Mouse (Mus musculus) forebrain, embryonic 16.5 days (tissue): Measurements from ENCODE around the gene Pnkd. TPM values are rescaled to one million over a fixed set of nuclear protein-coding genes. Genes with fewer than 3 reads are reported as not detected.
A peak's percentile ranks its signal among the peaks of the same experiment; 100 is the strongest.
"Not testable (repeated sequence)": the region's sequence is repeated elsewhere in the genome, so short reads cannot be mapped to it uniquely, and the experiment has no call there.

Experiments used
- ATAC-seq: fragments of 200-750 bp; cut with Nextera tagmentation; 2 replicates; pipeline ENCODE4 v1.8.0; 2017; ENCODE audit warnings: mild to moderate bottlenecking, moderate library complexity
- H3K27ac ChIP-seq: fragments of 300-500 bp; sonication (generic); 2 replicates; pipeline ENCODE4 v1.5.1; 2014; ENCODE audit warnings: low read length, control low read depth
- H3K27me3 ChIP-seq: fragments of 300-500 bp; sonication (generic); replicated peaks from 2 replicates; pipeline ENCODE4 v1.6.1; 2014; ENCODE audit warnings: low read length; ENCODE audit not compliant: control insufficient read depth, insufficient read depth
- H3K36me3 ChIP-seq: fragments of 300-500 bp; sonication (generic); 2 replicates; pipeline ENCODE4 v1.6.1; 2014; ENCODE audit not compliant: control insufficient read depth, insufficient read depth
- H3K4me1 ChIP-seq: fragments of 300-500 bp; sonication (generic); replicated peaks from 2 replicates; pipeline ENCODE4 v1.6.1; 2014; ENCODE audit warnings: low read length; ENCODE audit not compliant: control insufficient read depth, insufficient read depth
- H3K4me2 ChIP-seq: fragments of 300-500 bp; sonication (generic); 2 replicates; pipeline ENCODE4 v1.6.1; 2014; ENCODE audit warnings: mild to moderate bottlenecking, low read length, control low read depth
- H3K4me3 ChIP-seq: fragments of 300-500 bp; sonication (generic); replicated peaks from 2 replicates; pipeline ENCODE4 v1.5.1; 2014; ENCODE audit warnings: mild to moderate bottlenecking, low read length, control low read depth
- H3K9ac ChIP-seq: fragments of 300-500 bp; sonication (generic); replicated peaks from 2 replicates; pipeline ENCODE4 v1.6.1; 2014; ENCODE audit warnings: low read depth, low read length, control low read depth
- H3K9me3 ChIP-seq: fragments of 300-500 bp; sonication (generic); 2 replicates; pipeline ENCODE4 v1.6.1; 2016; ENCODE audit warnings: low read length; ENCODE audit not compliant: control insufficient read depth
- WGBS: fragments of 180-500 bp; shearing (Covaris S2); extraction: QIAGEN DNeasy Blood & Tissue Kit; methylation state at CpG from one replicate; pipeline ENCODE4 v1.1.7; 2014; 5-methylcytosine and 5-hydroxymethylcytosine counted together
- polyA plus RNA-seq: library from polyadenylated mRNA; unstranded; fragments of >200 nt; fragmentation: Nextera tagmentation; extraction: Ambion mirVana; gene quantifications from 2 replicates; pipeline ENCODE4 v1.2.1, GENCODE M21; 2015

The Pnkd gene
- polyA plus RNA-seq, 1 experiment from 2014 or later: 98.4 TPM

- WGBS: 80% methylated on average over 10 of the region's 10 CpGs
- no peaks in the 10 kb centered on the region for H3K9me3 ChIP-seq
- peaks cover 9% of the 10 kb centered on the region for H3K4me1 ChIP-seq
- no peaks in the 10 kb centered on the region for H3K36me3 ChIP-seq
- peaks cover 4% of the 10 kb centered on the region; the same call in 1 of the 2 replicates for H3K27me3 ChIP-seq
- no peak overlapping the region for H3K9ac ChIP-seq
- ATAC-seq: no peak
- H3K27ac ChIP-seq: no peak overlapping the region
- H3K4me2 ChIP-seq: no peak overlapping the region
- no peak overlapping the region for H3K4me3 ChIP-seq
Measured at GRCm38 (mm10) chr1:74308001-74308964, 23.6 kb downstream of the Pnkd start.

GRCm38 (mm10) chr1:74309767-74310166, 25.0 kb downstream of the Pnkd start:
- 59% methylated on average over 3 of the region's 3 CpGs for WGBS
- Histone ChIP-seq H3K36me3 (no peaks in the 10 kb centered on the region), H3K4me3 (no peak overlapping the region), H3K4me1 (no peaks in the 10 kb centered on the region), H3K4me2 (no peak overlapping the region), H3K9me3 (no peaks in the 10 kb centered on the region), H3K9ac (no peak overlapping the region), H3K27me3 (no peaks in the 10 kb centered on the region), H3K27ac (no peak overlapping the region)
- no peak for ATAC-seq

- no peak overlapping the region for H3K27ac ChIP-seq
- no peak overlapping the region for H3K9ac ChIP-seq
- ATAC-seq: peak; percentile 72
- no peaks in the 10 kb centered on the region for H3K36me3 ChIP-seq
- H3K4me1 ChIP-seq: no peaks in the 10 kb centered on the region
- H3K27me3 ChIP-seq: no peaks in the 10 kb centered on the region
- H3K4me2 ChIP-seq: no peak overlapping the region
- H3K9me3 ChIP-seq: no peaks in the 10 kb centered on the region
- no peak overlapping the region for H3K4me3 ChIP-seq
- WGBS: 2% methylated on average over 3 of the region's 3 CpGs
Measured at GRCm38 (mm10) chr1:74313049-74313692, 28.4 kb downstream of the Pnkd start.

GRCm38 (mm10) chr1:74314796-74315195, 30.1 kb downstream of the Pnkd start:
- no peak overlapping the region for H3K4me3 ChIP-seq
- ATAC-seq: no peak
- H3K9ac ChIP-seq: no peak overlapping the region
- no peaks in the 10 kb centered on the region for H3K9me3 ChIP-seq
- no peak overlapping the region for H3K4me2 ChIP-seq
- no peaks in the 10 kb centered on the region for H3K27me3 ChIP-seq
- H3K4me1 ChIP-seq: no peaks in the 10 kb centered on the region
- 94% methylated on average over 3 of the region's 3 CpGs for WGBS
- H3K36me3 ChIP-seq: no peaks in the 10 kb centered on the region
- no peak overlapping the region for H3K27ac ChIP-seq

GRCm38 (mm10) chr1:74316114-74316827, 31.5 kb downstream of the Pnkd start:
- Histone ChIP-seq H3K4me1 (no peaks in the 10 kb centered on the region), H3K27ac (no peak overlapping the region), H3K36me3 (no peaks in the 10 kb centered on the region), H3K9me3 (no peaks in the 10 kb centered on the region), H3K9ac (no peak overlapping the region), H3K4me3 (no peak overlapping the region), H3K27me3 (no peaks in the 10 kb centered on the region), H3K4me2 (no peak overlapping the region)
- WGBS: 87% methylated on average over 4 of the region's 4 CpGs
- no peak for ATAC-seq

GRCm38 (mm10) chr1:74318711-74319110, 34.0 kb downstream of the Pnkd start:
- Histone ChIP-seq H3K36me3 (no peaks in the 10 kb centered on the region), H3K4me1 (no peaks in the 10 kb centered on the region), H3K4me3 (no peak overlapping the region), H3K27ac (no peak overlapping the region), H3K27me3 (no peaks in the 10 kb centered on the region), H3K9me3 (no peaks in the 10 kb centered on the region), H3K4me2 (no peak overlapping the region), H3K9ac (no peak overlapping the region)
- ATAC-seq: no peak
- 93% methylated on average over 3 of the region's 3 CpGs for WGBS

- no peaks in the 10 kb centered on the region for H3K4me1 ChIP-seq
- no peak overlapping the region for H3K27ac ChIP-seq
- no peak overlapping the region for H3K4me2 ChIP-seq
- no peak overlapping the region for H3K4me3 ChIP-seq
- no peaks in the 10 kb centered on the region for H3K27me3 ChIP-seq
- H3K9me3 ChIP-seq: no peaks in the 10 kb centered on the region
- no peak for ATAC-seq
- H3K36me3 ChIP-seq: no peaks in the 10 kb centered on the region
- 88% methylated on average over 3 of the region's 3 CpGs for WGBS
- H3K9ac ChIP-seq: no peak overlapping the region
Measured at GRCm38 (mm10) chr1:74321396-74321795, 36.7 kb downstream of the Pnkd start.

GRCm38 (mm10) chr1:74326916-74327315, 42.2 kb downstream of the Pnkd start:
- not testable (repeated sequence) for H3K36me3 ChIP-seq, H3K9me3 ChIP-seq, H3K9ac ChIP-seq, H3K27ac ChIP-seq, ATAC-seq, H3K4me2 ChIP-seq, H3K4me3 ChIP-seq, H3K27me3 ChIP-seq, H3K4me1 ChIP-seq
- 65% methylated on average over 2 of the region's 2 CpGs for WGBS

GRCm38 (mm10) chr1:74329899-74330431, 45.2 kb downstream of the Pnkd start:
- no peak overlapping the region for H3K4me2 ChIP-seq
- H3K27me3 ChIP-seq: no peaks in the 10 kb centered on the region
- H3K36me3 ChIP-seq: no peaks in the 10 kb centered on the region
- WGBS: 57% methylated on average over 7 of the region's 7 CpGs
- H3K27ac ChIP-seq: no peak overlapping the region
- no peak overlapping the region for H3K4me3 ChIP-seq
- H3K4me1 ChIP-seq: peaks cover 19% of the 10 kb centered on the region
- H3K9ac ChIP-seq: no peak overlapping the region
- ATAC-seq: no peak
- H3K9me3 ChIP-seq: no peaks in the 10 kb centered on the region
